Mouse (Mus musculus) lung, embryonic 15.5 days (tissue): ENCODE measurements around the gene Ado. TPM values are rescaled to one million over a fixed set of nuclear protein-coding genes. Genes with fewer than 3 reads are reported as not detected.
A peak's percentile ranks its signal among the peaks of the same experiment; 100 is the strongest.

Source experiments
- ATAC-seq: fragments of 200-750 bp; cut with Nextera tagmentation; 2 replicates; pipeline ENCODE4 v1.8.0; 2017; ENCODE audit warnings: moderate number of reproducible peaks, borderline replicate concordance; ENCODE audit not compliant: low FRiP score, low TSS enrichment; ENCODE audit errors: extremely low read depth
- H3K27ac ChIP-seq: fragments of 300-500 bp; sonication (generic); 2 replicates; pipeline ENCODE4 v1.5.1; 2015; ENCODE audit warnings: moderate library complexity, mild to moderate bottlenecking, inconsistent platforms
- H3K27me3 ChIP-seq: fragments of 300-500 bp; sonication (generic); 2 replicates; pipeline ENCODE4 v1.6.1; 2015; ENCODE audit warnings: inconsistent platforms
- H3K36me3 ChIP-seq: fragments of 300-500 bp; sonication (generic); 2 replicates; pipeline ENCODE4 v1.6.1; 2015; ENCODE audit warnings: inconsistent platforms
- H3K4me1 ChIP-seq: fragments of 300-500 bp; sonication (generic); 2 replicates; pipeline ENCODE4 v1.6.1; 2015; ENCODE audit warnings: inconsistent platforms
- H3K4me2 ChIP-seq: fragments of 300-500 bp; sonication (generic); 2 replicates; pipeline ENCODE4 v1.6.1; 2015; ENCODE audit warnings: inconsistent platforms, mild to moderate bottlenecking, moderate library complexity
- H3K4me3 ChIP-seq: fragments of 300-500 bp; sonication (generic); 2 replicates; pipeline ENCODE4 v1.5.1; 2015; ENCODE audit warnings: mild to moderate bottlenecking, inconsistent platforms
- H3K9ac ChIP-seq: fragments of 300-500 bp; sonication (generic); 2 replicates; pipeline ENCODE4 v1.6.1; 2015; ENCODE audit warnings: inconsistent platforms
- H3K9me3 ChIP-seq: fragments of 300-500 bp; sonication (generic); 2 replicates; pipeline ENCODE4 v1.6.1; 2016; ENCODE audit warnings: inconsistent platforms
- WGBS: fragments of 180-500 bp; shearing (Covaris S2); methylation state at CpG from one replicate; pipeline ENCODE4 v1.1.7; 2015; 5-methylcytosine and 5-hydroxymethylcytosine counted together
- polyA plus RNA-seq: library from polyadenylated mRNA; unstranded; fragments of >200 nt; fragmentation: Nextera tagmentation; extraction: Ambion mirVana; gene quantifications from 2 replicates; pipeline ENCODE4 v1.2.1, GENCODE M21; 2015

Ado gene
- polyA plus RNA-seq: 61.5 and 64.6 TPM in 2 replicates

- Histone ChIP-seq H3K27me3 (no peaks in the 10 kb centered on the region), H3K36me3 (no peaks in the 10 kb centered on the region), H3K4me1 (peaks cover 30% of the 10 kb centered on the region), H3K9me3 (no peaks in the 10 kb centered on the region), H3K9ac (peak within 1 kb of the TSS; percentile 87), H3K4me2 (peak within 1 kb of the TSS; percentile 91), H3K4me3 (peak within 1 kb of the TSS; percentile 81), H3K27ac (peak within 1 kb of the TSS; percentile 93)
- under 1% methylated on average over 78 of the region's 79 CpGs for WGBS
- ATAC-seq: peak; percentile 93
Observed at GRCm38 (mm10) chr10:67548877-67549731, at the start of gene Ado. Gene Ado, minus strand, starts transcription at chr10:67548955.

DNA sequence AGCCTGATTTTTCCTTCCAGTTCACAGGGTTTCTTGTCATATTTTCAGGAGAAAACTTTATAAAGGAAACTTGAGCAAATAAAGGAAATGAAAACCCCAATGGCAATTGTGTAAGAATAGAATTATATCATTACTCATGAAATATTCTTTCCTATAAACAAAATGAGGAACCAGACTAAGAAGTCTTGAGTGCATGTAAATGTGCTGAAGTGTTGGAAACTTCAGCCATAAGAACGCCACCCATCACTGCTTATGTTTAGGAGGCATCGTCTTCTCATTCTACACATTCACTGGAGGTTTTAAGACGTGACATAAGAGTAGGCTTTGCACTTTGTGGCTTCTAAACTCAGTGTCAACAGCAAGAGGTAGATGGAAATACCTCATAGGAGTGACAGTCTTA, 46.5 kb upstream of the Ado start:
- Histone ChIP-seq H3K27me3 (no peaks in the 10 kb centered on the region), H3K4me2 (no peak overlapping the region), H3K4me3 (no peak overlapping the region), H3K27ac (no peak overlapping the region), H3K9ac (no peak overlapping the region), H3K4me1 (no peaks in the 10 kb centered on the region; the same call in 1 of the 2 replicates), H3K36me3 (no peaks in the 10 kb centered on the region), H3K9me3 (no peaks in the 10 kb centered on the region)
- 76% methylated on average over 3 of the region's 3 CpGs for WGBS
- ATAC-seq: no peak

GRCm38 (mm10) chr10:67585873-67586610, 37.3 kb upstream of the Ado start:
- Histone ChIP-seq H3K4me3 (no peak overlapping the region), H3K27ac (no peak overlapping the region), H3K9me3 (no peaks in the 10 kb centered on the region), H3K27me3 (no peaks in the 10 kb centered on the region), H3K36me3 (no peaks in the 10 kb centered on the region), H3K4me1 (no peaks in the 10 kb centered on the region), H3K4me2 (no peak overlapping the region), H3K9ac (no peak overlapping the region)
- WGBS: 66% methylated on average over 18 of the region's 18 CpGs
- no peak for ATAC-seq

- no peak for ATAC-seq
- no peak overlapping the region for H3K4me2 ChIP-seq
- H3K27me3 ChIP-seq: no peaks in the 10 kb centered on the region
- no peaks in the 10 kb centered on the region for H3K4me1 ChIP-seq
- H3K27ac ChIP-seq: no peak overlapping the region
- 73% methylated on average over 12 of the region's 12 CpGs for WGBS
- no peak overlapping the region for H3K9ac ChIP-seq
- H3K4me3 ChIP-seq: no peak overlapping the region
- H3K9me3 ChIP-seq: no peaks in the 10 kb centered on the region
- H3K36me3 ChIP-seq: no peaks in the 10 kb centered on the region
Observed at GRCm38 (mm10) chr10:67581698-67582285, 33.0 kb upstream of the Ado start.

DNA sequence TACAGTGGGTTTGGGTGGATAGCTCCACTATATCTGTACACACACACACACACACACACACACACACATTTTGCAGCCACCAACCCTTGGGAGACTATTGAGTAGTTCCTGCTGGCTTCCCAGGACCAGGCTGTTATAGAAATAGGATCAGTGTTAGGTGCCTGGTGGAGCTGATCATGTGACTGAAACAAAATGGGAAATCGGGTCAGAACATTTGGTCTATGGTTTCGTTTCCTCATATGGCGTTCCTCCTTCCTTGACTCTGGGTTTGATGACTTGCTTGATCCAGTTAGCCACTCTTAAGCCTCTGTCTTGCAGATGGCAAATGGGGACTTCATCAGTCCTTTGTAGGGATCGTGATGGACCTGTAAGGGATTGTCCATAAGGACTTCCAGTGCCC, 31.1 kb upstream of the Ado start:
- Histone ChIP-seq H3K9me3 (no peaks in the 10 kb centered on the region), H3K9ac (no peak overlapping the region), H3K27ac (no peak overlapping the region), H3K4me2 (no peak overlapping the region), H3K4me3 (no peak overlapping the region), H3K4me1 (no peaks in the 10 kb centered on the region), H3K27me3 (no peaks in the 10 kb centered on the region), H3K36me3 (no peaks in the 10 kb centered on the region)
- 94% methylated on average over 4 of the region's 4 CpGs for WGBS
- ATAC-seq: no peak

GRCm38 (mm10) chr10:67573310-67573709, 24.6 kb upstream of the Ado start:
- Histone ChIP-seq H3K27ac (no peak overlapping the region), H3K36me3 (no peaks in the 10 kb centered on the region), H3K9ac (no peak overlapping the region), H3K4me2 (no peak overlapping the region), H3K4me3 (no peak overlapping the region), H3K27me3 (no peaks in the 10 kb centered on the region), H3K4me1 (no peaks in the 10 kb centered on the region), H3K9me3 (no peaks in the 10 kb centered on the region)
- WGBS: 52% methylated on average over 8 of the region's 8 CpGs
- ATAC-seq: no peak

- Histone ChIP-seq H3K27me3 (no peaks in the 10 kb centered on the region), H3K9me3 (no peaks in the 10 kb centered on the region), H3K4me1 (no peaks in the 10 kb centered on the region), H3K4me3 (no peak overlapping the region), H3K4me2 (no peak overlapping the region), H3K9ac (no peak overlapping the region), H3K27ac (no peak overlapping the region), H3K36me3 (no peaks in the 10 kb centered on the region)
- WGBS: 74% methylated on average over 14 of the region's 14 CpGs
- ATAC-seq: no peak
Observed at GRCm38 (mm10) chr10:67571443-67571842, 22.7 kb upstream of the Ado start.

GRCm38 (mm10) chr10:67569539-67569938, 20.8 kb upstream of the Ado start:
- no peaks in the 10 kb centered on the region for H3K36me3 ChIP-seq
- H3K27ac ChIP-seq: no peak overlapping the region
- H3K4me3 ChIP-seq: no peak overlapping the region
- no peak overlapping the region for H3K4me2 ChIP-seq
- ATAC-seq: no peak
- no peak overlapping the region for H3K9ac ChIP-seq
- 53% methylated on average over 7 of the region's 7 CpGs for WGBS
- H3K9me3 ChIP-seq: no peaks in the 10 kb centered on the region
- no peaks in the 10 kb centered on the region for H3K27me3 ChIP-seq
- no peaks in the 10 kb centered on the region for H3K4me1 ChIP-seq

GRCm38 (mm10) chr10:67566104-67566503, 17.3 kb upstream of the Ado start:
- no peaks in the 10 kb centered on the region for H3K36me3 ChIP-seq
- 71% methylated on average over 8 of the region's 8 CpGs for WGBS
- no peak overlapping the region for H3K4me2 ChIP-seq
- H3K27ac ChIP-seq: no peak overlapping the region
- no peaks in the 10 kb centered on the region for H3K4me1 ChIP-seq
- no peak overlapping the region for H3K9ac ChIP-seq
- no peak overlapping the region for H3K4me3 ChIP-seq
- no peaks in the 10 kb centered on the region for H3K27me3 ChIP-seq
- no peak for ATAC-seq
- H3K9me3 ChIP-seq: no peaks in the 10 kb centered on the region

DNA sequence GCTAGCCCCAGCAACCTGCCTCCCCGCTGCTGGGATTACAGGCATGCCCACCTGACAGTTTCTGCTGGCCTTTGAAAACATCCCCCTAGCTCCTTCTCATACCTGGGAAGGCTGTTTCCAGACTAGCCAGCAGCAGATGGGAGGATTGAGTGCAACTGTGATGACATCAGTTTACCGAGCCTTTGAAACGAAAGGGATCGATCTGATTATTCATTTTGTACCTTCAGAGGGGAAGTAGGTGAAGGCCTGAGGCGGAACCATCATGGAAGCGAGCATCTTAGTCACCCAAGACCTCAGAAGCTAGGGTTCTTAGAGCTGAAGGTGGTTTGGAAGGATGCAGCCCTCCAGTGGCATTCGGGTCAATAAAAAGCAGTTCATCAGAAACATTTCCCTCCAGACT, 15.8 kb upstream of the Ado start:
- H3K4me2 ChIP-seq: no peak overlapping the region
- no peak overlapping the region for H3K9ac ChIP-seq
- H3K27ac ChIP-seq: no peak overlapping the region
- no peaks in the 10 kb centered on the region for H3K27me3 ChIP-seq
- H3K4me3 ChIP-seq: no peak overlapping the region
- no peaks in the 10 kb centered on the region for H3K9me3 ChIP-seq
- no peaks in the 10 kb centered on the region for H3K36me3 ChIP-seq
- H3K4me1 ChIP-seq: no peaks in the 10 kb centered on the region
- no peak for ATAC-seq
- 87% methylated on average over 7 of the region's 7 CpGs for WGBS

GRCm38 (mm10) chr10:67561185-67561584, 12.4 kb upstream of the Ado start:
- no peak overlapping the region for H3K4me3 ChIP-seq
- 61% methylated on average over 1 of the region's 1 CpGs for WGBS
- H3K36me3 ChIP-seq: no peaks in the 10 kb centered on the region
- H3K27me3 ChIP-seq: no peaks in the 10 kb centered on the region
- no peak for ATAC-seq
- H3K9me3 ChIP-seq: no peaks in the 10 kb centered on the region
- no peak overlapping the region for H3K27ac ChIP-seq
- no peaks in the 10 kb centered on the region for H3K4me1 ChIP-seq
- no peak overlapping the region for H3K4me2 ChIP-seq
- H3K9ac ChIP-seq: no peak overlapping the region
